Mouse (Mus musculus) spleen, embryonic (tissue): Measurements from ENCODE around the gene Junb.

ENCODE experiments used
- CTCF ChIA-PET: fragments of 350-600 bp; sonication (Branson Sonifier 250); formaldehyde crosslinking; loops from one replicate; lab custom pipeline; 2022; lab: Charles Lee

Gene Junb

DNA sequence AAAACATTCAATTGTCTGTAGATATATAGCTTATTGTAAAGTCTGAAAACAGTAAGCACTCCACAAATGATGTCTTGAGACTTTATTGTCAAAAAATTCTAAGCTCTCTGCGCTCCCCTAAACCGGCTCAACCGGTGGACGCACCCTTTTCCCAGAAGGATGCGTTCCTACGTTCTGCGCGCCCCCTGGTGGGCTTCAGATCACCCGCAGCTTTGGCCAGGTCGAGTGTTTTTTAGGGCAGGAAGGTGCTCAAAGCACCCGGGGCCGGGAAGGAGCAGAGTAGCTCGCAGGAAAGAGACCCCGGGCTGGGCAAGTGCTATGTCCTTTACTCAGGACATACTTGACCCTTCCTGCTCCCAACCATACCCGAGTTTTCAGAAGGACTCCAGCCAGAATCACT is 11.3 kb upstream of the Junb start:
- CTCF ChIA-PET = interaction anchor here (0.6 to 8.0 kb wide), 5 partner anchors 9 to 504 kb away, joined by 3 to 113 read pairs (median 3); partner anchors contain the start of genes Gm49661, Junb, Prdx2 and Syce2

DNA sequence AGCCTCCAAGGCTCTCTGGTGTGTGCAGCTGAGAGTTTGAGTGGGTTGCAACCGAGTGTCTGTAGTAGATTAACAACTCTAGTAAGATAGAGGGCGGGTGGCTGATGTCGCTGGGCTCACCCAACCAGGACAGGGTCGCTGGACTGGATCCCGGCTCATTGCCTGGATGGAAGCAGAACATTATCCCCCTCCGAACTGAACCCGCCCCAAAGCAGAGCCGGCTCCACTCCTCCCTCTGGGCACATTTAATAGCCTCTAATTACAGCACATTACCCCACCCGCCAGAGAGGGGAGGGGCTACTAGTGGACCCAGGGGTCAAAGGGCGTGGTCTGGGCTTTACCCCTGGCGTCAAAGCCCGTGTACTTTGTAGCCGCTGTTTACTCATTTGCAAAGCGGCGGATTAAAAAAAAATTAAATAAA is 10.8 kb upstream of the Junb start:
- CTCF ChIA-PET = interaction anchor here (0.6 to 8.0 kb wide), 5 partner anchors 8 to 118 kb away, joined by 3 to 113 read pairs (median 4); partner anchors contain the start of genes Junb, Syce2 and Wdr83

DNA sequence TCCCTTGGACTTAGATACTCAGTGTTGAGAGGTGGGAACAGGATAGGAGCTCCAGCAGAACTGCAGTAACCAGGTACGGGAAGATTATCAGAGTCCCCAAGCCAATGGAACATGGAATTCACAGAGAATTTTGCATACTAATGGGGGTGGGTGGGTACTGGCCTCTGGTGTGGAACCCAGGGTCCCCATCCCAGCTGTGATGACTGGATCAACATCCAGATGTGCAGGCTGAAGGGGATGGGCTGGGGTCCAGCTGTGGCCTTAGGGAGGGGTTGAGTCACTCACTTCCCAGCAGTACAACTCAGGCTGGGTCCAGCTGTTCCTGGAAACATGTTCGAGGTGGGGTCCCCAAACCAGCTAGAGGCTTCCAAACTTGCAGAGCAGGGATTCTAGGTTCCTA is 9.4 kb upstream of the Junb start:
- CTCF ChIA-PET = interaction anchor here (0.9 to 8.0 kb wide), 2 partner anchors 12 to 21 kb away, joined by 4 to 113 read pairs; partner anchors contain the start of gene Junb

- CTCF ChIA-PET = interaction anchor here (0.6 to 8.0 kb wide), 2 partner anchors 11 to 20 kb away, joined by 4 to 113 read pairs; partner anchors contain the start of gene Junb
Observed at GRCm38 (mm10) chr8:84987388-84987787, 8.9 kb upstream of the Junb start.

GRCm38 (mm10) chr8:84986379-84986945 is 7.9 kb upstream of the Junb start:
- CTCF ChIA-PET = interaction anchor here (8.0 kb wide), 1 partner anchor 10 kb away, joined by 113 read pairs; the partner anchor contains the start of gene Junb

DNA sequence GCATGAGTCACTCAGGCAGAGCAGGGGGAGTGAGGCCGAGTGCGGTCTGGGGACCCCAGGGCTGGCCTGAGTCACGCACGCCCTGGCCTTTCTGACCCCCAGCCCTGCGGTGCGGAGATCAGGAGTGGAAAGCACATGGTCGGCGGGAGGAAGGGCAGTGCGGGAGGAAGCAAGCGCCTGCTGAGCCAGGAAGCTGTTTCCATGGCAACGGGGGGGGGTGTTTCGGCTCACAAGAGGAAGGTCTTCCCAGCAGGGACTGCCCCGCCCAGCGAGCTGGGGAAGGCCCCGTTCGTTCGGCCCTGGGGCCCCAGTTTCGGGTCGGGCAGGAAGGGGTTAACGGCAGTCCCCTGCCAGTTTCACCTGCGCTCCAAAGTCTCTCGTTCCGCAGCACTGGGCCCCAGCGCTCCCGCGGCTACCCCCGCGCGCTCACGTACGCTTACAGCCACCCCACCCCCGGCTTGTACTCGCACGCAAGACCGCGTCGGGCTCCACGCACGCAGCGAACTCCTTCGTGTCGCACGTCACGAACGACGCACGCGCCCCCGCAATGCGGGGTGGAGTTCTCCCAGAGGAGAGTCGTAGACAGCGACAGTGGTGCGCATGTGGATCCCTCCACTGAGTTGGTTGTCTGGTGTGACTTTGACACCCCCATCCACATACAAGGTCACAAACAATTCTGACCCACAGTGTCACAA is 7.3 kb upstream of the Junb start:
- CTCF ChIA-PET = interaction anchor here (8.0 kb wide), 1 partner anchor 9 kb away, joined by 113 read pairs; the partner anchor contains the start of gene Junb

DNA sequence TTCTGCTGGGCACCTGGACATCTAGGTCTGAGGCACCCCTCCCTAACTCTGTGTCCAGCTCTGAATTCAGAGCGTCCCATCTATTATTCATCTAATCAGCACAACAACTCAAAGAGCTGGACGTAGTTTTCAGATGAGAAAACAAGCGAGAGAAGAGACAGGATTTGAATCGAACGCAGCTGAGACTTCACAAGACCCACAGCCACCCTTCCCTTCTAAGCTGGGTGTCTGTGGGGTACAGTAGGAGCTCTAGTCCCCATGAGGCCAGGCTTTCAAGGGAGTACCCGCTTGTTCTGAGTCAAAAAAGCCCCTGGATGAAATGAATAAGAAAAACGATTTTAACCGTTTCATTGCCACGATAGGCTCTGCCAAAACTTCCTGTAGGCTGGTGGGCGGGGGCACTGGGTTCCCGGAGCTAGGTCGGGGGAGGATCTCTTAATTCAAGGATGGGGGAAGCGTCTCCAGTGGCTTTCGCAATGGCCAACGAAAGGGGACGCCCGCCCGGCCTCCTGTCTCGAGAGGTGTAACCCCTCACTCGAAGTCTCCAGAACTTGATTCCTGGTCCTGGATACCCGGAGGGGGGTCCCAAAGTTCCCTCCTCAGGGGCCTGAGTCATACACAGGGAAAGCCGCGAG is 6.6 kb upstream of the Junb start:
- CTCF ChIA-PET = interaction anchor here (8.0 kb wide), 1 partner anchor 9 kb away, joined by 113 read pairs; the partner anchor contains the start of gene Junb

DNA sequence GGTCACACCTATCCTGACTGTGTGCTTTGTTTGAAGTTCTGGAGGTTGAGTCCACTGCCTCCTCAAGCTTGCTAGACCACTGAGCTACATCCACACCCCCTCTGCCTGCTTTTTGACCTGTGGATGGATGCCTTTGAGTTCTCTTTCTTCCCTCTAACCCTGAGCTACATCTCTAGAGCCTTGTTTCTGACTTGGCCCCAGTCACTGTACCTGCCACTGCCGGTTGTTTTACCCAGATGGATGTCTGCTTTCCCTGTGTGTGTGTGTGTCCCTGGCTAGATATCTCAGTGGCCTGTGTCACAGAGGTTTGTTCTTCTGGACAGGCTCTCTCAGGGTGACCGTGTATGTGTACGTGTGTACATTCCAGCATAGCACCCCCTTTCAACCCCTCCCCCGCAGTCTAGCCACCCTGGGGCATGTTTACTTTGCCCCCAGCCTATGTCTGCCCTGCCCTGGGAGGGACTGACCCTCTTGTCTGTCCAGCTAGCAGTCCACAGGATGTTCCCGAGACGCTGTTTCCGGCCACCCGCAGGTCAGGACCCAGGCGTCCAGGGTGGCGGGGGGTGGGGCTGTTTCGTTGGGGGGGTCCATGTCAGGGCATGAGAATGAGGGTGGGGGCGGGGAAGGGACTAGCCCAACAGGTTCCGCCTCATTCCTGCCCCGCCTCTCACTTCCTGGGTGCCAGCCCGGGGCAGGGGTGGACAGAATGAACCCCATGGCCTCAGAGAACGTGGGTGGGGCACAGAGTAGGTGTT is 6.0 kb upstream of the Junb start:
- CTCF ChIA-PET = interaction anchor here (0.7 to 8.0 kb wide), 2 partner anchors 8 to 78 kb away, joined by 5 to 113 read pairs; partner anchors contain the start of gene Junb

GRCm38 (mm10) chr8:84982499-84983011 is 4.0 kb upstream of the Junb start:
- CTCF ChIA-PET = no interaction called here

- CTCF ChIA-PET = interaction anchor here (1.2 kb wide), 1 partner anchor 8 kb away, joined by 7 read pairs; the partner anchor contains the start of gene Hook2
Observed at GRCm38 (mm10) chr8:84981644-84982498, 3.4 kb upstream of the Junb start.

DNA sequence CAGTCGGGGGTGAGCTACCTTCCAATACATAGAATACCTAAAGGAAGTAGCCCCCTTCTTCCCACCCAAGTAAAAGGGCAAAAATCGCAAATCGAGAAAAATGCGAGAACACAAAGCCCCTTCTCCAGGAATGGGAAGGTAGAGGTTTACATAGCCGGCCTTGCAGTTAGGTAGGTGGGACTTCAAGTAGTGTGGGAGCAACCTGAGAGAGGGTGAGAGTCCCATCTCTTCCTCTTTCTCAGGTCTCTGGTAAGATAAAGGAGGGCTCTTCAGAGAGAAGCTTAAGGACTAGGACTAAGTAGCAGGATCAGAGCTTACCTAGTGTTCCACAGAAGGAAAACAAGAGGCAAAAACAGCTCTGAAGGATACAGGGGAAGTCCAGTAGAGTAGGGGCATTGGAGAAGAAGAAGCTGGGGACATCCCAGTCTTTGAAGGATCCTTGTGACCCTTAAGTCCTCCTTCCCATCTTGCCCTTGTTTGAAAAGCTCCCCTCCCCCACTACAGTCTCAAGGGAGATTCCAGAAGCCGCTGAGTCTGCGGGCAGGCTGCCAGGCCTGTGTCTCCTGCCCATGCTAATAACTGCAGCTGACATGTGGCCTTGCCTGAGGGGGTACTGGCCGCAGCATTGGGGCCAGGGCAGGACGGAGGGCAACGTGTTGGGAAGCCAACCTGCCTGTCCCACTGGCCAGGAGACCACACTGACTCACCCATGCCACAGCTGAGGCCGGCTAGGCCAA is 2.3 kb upstream of the Junb start:
- CTCF ChIA-PET = interaction anchor here (1.2 to 8.1 kb wide), 2 partner anchors 7 to 9 kb away, joined by 7 to 113 read pairs; partner anchors contain the start of gene Hook2

GRCm38 (mm10) chr8:84979599-84980421 is 1.3 kb upstream of the Junb start:
- CTCF ChIA-PET = interaction anchor here (8.1 kb wide), 1 partner anchor 8 kb away, joined by 113 read pairs; the partner anchor contains the start of gene Hook2

GRCm38 (mm10) chr8:84977435-84978247 is 877 bp downstream of the Junb start:
- CTCF ChIA-PET = interaction anchor here (8.1 kb wide), 1 partner anchor 10 kb away, joined by 113 read pairs; the partner anchor contains the start of gene Hook2

DNA sequence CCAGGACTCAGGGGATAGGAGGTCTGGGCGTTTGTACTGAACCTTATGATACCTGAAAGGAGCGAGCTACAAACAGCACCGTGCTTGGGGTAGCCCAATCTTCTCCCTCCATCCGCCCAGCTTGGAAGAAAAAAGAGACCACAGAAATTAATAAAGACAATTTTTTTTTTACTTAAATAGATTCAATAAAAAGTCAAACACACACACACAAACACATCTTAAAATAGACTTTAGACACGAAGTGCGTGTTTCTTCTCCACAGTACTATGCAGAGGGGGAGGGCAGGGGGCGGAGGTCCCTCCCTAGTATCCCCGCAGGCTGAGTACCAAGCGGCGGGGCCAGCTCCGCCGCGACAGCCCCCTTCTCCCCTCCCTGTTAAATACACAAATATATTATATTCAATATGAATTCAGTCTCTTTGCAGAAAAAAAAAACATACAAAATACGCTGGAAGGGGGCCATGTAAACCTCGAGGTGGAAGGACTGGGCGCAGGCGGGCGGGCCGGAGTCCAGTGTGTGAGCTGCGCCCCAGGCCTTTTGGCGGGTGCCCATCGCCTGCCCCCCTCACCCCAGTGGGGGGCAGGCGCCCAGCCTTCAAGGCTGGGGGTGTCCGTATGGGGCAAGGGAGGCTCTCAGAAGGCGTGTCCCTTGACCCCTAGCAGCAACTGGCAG is 1.6 kb downstream of the Junb start:
- CTCF ChIA-PET = interaction anchor here (8.1 kb wide), 1 partner anchor 11 kb away, joined by 113 read pairs; the partner anchor contains the start of gene Hook2

GRCm38 (mm10) chr8:84976031-84976762 is 2.3 kb downstream of the Junb start:
- CTCF ChIA-PET = interaction anchor here (1.3 to 8.1 kb wide), 3 partner anchors 12 to 108 kb away, joined by 3 to 113 read pairs (median 19); partner anchors contain the start of gene Hook2
